Mouse (Mus musculus) leukemia stem cell, adult 10-12 weeks (primary cell): Measurements from ENCODE around the gene St5. TPM values are rescaled to one million over a fixed set of nuclear protein-coding genes. Genes with fewer than 3 reads are reported as not detected.

Experiments
- polyA plus RNA-seq: library from polyadenylated mRNA; stranded (reverse); fragments of >175 nt; gene quantifications from 2 replicates; pipeline ENCODE4 v1.2.3, GENCODE M21; 2012; ENCODE audit warnings: low replicate concordance

St5 gene
- 4.0 and 7.2 TPM in 2 replicates for polyA plus RNA-seq

DNA sequence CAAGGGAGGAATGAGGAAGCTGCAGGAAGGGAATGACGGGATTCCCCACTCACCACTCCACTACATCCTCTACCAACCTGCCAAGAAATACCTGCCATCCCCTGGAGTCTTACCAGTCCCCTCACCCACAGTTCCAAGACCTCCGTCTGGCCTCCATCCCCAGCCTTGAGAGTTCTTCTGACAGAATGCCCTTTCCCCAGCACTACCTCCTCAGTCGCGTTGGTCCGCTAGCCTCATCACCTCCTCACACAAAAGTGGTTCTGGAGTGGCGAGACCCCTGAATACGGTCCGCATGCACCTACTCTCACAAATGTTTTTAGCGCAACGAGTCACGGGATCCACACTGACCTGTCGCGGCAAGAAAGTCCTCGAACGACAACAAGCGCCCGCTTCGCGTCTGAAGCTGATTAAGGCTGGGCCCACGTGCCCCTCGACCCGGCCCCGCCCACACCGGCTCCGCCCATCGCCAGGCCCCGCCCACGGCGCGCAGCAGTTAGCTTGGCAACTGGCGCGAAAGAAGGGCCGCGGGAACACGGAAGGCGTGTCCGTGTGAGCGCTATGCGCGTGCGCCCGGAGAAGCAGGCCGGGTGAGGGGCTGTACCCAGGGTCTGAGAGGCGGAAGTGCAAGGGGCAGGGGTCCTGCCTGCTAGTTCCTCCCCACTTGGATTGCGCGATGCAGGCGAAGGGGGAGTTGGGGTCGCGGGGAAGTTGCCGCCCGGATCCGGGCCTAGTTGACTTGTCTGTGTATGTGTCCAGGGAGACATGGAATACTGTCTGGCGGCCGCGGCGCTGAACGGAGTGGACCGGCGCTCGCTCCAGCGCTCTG is at the start of gene St5, which contains the start of gene Akip1:
Gene St5, minus strand, starts transcription at position 416 of the 826 bp plus-strand sequence.
Gene Akip1, plus strand, starts transcription at position 501 of the 826 bp plus-strand sequence.

DNA sequence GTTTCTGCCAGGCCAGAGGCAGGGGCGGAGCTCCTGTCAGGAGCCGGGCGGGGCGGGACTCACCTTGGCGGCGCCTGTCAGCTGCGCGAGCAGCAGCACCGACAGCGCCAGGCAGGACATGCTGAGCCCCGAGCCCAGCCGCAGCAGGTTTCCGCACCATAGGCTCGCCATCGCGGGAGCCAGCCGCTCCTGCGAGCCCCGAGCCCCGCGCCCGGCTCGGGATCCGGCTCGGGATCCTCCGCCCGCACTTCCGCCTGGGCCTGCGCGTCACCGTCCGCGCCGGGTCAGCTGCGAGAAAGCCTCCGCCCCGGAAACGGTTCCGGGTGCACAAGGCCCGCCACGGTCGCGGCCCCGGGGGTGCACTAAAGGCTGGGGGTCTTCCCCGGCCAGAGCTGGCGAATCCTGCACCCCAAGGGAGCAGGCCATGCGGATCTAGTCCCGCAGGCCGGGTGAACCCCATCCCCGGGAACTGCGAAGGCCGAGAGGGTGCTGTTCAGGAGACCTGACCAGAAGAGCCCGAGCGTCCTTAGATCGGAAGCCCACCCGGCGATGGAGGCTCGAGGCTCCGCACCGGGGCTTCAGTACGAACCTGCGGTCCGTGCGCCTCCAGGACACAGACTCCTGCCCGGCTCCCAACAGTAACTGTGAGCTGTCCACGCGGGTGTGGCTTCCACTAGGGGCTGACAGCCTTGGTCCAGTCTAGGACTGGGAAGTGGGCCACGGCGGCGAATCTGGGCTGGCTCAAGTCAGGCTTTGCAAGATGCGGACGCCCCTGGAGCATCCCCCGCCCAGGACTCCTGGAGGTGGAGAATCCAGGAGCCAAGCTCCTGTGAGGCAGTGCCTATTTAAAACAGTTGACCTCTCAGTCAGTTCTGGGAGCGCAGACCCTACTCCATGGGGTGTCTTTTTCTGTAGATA is 48.9 kb upstream of the St5 start, which contains the start of gene Tmem9b:
Gene Tmem9b, minus strand, starts transcription at position 868 of the 918 bp plus-strand sequence.

DNA sequence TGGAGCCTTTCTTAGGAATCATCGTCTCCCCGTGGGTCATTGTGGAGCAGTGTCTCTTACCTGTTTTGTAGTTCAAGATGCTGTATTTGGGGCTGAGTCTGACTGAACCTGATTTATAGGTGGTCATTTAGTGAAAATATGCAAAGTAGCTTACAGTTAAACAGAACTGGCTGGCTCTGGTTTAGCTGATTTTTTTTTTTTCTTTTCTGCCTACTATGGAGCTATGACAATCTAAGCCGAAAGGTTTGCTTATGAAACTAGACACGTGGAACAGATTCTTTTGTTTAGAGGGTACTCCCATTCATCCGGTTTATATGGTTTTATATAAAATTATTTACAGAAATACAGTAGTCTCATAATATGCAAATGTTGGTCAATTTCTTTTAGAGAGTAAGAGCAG is 28.2 kb upstream of the St5 start, which contains the start of gene Ascl3:
Gene Ascl3, minus strand, starts transcription at position 101 of the 400 bp plus-strand sequence.

DNA sequence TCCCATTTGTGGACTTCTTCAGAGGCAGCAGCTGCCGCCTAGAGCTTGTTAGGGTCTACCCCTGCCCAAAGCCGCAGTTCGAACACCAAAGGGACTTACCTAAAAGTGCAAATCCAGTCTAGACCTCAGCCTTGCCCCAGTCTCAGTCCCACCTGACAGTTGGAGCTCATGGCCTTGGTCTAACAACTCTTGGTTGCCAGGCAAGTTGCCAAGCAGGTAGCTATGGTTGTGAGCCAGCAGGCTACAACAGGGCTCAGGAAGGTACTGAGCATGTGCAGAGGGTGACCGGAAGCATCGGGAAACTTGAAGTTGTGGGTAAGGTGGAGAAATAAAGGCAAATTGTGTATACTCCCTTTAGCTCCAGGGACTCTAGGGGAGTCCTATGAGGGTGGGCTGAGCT is 20.3 kb upstream of the St5 start, which contains the start of gene BC051019:
Gene BC051019, minus strand, starts transcription at position 154 of the 400 bp plus-strand sequence.

DNA sequence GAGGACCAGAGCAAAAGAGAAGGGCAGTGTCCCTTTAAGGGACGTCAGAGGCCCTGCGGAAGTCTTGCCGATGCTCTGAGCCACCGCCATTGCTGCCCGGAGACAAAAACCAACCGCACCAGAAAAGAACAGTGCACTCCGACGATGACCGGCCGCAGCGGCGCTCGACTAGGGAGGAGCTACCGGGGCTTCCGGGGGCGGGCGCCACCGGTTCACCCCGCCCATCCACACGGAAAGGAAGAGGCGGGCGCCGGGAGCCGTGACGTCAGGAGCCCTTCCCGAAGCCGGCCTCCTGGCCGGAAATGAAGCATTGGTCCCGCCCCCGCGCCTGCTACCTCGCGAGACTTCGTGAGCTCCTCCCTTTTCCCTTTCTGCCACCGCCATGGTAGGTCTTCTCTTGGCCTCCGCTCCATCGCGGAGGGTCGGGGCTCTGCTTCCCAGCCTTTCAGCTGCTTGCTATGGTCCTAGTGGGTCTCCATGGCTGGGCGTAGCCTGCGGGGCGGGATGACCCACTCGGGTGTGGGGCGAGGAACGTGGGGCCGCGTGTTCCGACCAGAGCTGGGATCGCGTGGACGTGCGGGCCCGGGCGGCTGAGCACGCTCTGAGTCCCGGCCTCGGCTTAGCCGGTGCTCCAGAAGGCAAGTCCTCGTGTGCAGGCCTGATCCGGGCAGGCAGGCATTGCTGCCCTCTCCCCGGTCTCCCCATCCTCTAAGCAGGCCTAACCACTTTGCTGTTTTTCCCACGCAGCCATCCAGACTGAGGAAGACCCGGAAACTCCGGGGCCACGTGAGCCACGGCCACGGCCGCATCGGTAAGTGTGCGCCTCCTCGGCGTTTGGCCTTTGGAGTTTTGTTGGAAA is 184.3 kb downstream of the St5 start, which contains the start of gene Rpl27a:
Gene Rpl27a, plus strand, starts transcription at position 310 of the 859 bp plus-strand sequence.

DNA sequence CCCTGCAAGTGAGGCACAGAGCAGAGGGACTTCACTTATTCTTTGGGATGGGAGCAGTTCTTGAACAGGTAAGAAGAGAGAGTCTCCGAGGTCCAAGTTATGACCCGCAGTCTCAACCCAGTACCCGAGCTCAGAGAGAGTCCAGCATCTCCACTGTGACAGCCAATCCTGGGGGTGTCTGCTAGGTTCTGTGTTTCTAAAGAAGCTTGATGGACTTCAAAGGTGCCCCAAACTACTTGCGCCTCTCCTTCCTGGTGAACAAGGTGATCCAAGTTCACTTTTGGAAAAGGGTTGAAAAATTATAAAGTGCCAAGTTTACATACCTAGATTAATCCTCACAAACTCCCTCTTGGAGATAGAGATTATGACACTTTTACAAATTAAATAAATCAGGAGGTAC is 195.4 kb downstream of the St5 start, which contains the start of gene Trim66:
Gene Trim66, minus strand, starts transcription at position 101 of the 400 bp plus-strand sequence.

Other genes starting within 250 kb of the St5 start
- not detected in 2 replicates for gene Trim66, start 195.5 kb downstream of the St5 start, polyA plus RNA-seq
- gene Rpl27a, start 184.5 kb downstream of the St5 start, polyA plus RNA-seq: 3,874 and 5,798 TPM in 2 replicates
- 9.1 and 21.6 TPM in 2 replicates for gene Akip1, start 85 bp upstream of the St5 start, polyA plus RNA-seq
- not detected in 2 replicates for gene BC051019, start 20.2 kb upstream of the St5 start, polyA plus RNA-seq
- gene Ascl3, start 28.1 kb upstream of the St5 start, polyA plus RNA-seq: not detected in 2 replicates
- gene Tmem9b, start 49.3 kb upstream of the St5 start, polyA plus RNA-seq: 1.0 and 4.3 TPM in 2 replicates
- gene Nrip3, start 78.4 kb upstream of the St5 start, polyA plus RNA-seq: 5.9 TPM in 2 replicates
- not detected in 2 replicates for gene Scube2, start 162.1 kb upstream of the St5 start, polyA plus RNA-seq